Mouse (Mus musculus) erythroblast, embryonic 14.5 days (primary cell): Measurements from ENCODE around the gene Pkn2.

Experiments
- GATA1 ChIP-seq: IDR thresholded peaks from 2 replicates; pipeline ENCODE4 v1.6.1; 2012; ENCODE audit warnings: low read length, inconsistent platforms, mixed read lengths
- TAL1 ChIP-seq: IDR thresholded peaks from 3 replicates; pipeline ENCODE4 v1.6.1; 2012; ENCODE audit warnings: low read length, inconsistent platforms, mixed read lengths

DNA sequence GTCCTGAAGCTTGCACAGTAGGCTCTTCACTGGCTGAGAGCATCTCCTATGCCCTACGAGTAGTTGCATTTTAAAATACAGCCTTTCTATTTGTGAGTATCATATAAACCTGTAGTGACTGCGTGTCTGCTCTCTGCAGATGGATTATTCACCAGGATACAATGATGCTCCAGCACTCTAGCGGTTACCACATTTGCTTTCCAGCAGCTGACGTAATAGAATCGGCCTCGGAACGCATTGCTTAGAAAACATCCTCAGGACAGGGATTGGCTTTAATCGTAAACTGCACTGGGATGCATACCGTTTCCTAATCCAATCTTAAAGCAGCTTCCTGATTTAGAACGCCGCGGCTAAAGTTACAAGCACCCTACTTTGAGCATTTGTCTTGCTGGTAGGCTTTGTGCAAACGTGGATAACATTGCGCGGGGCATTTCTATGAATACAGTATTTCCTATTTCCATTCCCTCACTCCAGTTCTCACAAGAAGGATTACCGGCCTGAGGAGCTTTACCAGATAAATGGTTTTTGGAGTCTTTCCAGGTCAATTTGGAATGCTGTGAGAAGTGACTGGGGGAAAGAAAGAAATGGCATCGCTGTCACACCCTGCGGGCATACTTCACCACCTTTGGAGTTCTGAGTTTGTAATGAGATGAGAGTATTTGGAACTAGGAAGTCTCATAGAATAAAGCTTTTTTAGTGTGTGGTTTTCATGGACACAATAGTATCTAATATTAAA lies 126.5 kb downstream of the Pkn2 start:
- TF ChIP-seq TAL1, result no peak
- no peak for TF ChIP-seq GATA1
